12 mouse cellular contexts compared by ENCODE assay signal in genomic region chr13:47238131-47238530, GRCm38 (mm10).
"Had no signal": no experiment of that assay in that cellular context is flagged by ENCODE, and none has a peak within 500 bp of the region (broad histone marks: within the 10 kb centered on the region; RNA-seq: fewer than 3 reads in every experiment).

No protein-coding gene starts in this region.

- DNase-seq: gastrocnemius, adult 2 months; gastrocnemius, postnatal 10 days; gastrocnemius, postnatal 25 days; heart, adult 2 months; heart, postnatal 14 days; heart, postnatal 4 days; kidney, adult 2 months; kidney, adult 9 months; kidney, postnatal 14 days; kidney, postnatal 36 days; layer of hippocampus, adult 9-11 months; layer of hippocampus, postnatal 36 days had no signal
